Mouse (Mus musculus): Measurements from ENCODE around the gene Ston2. TPM values are rescaled to one million over a fixed set of nuclear protein-coding genes. Genes with fewer than 3 reads are reported as not detected.
"Not testable (repeated sequence)": the region's sequence is repeated elsewhere in the genome, so short reads cannot be mapped to it uniquely, and the experiment has no call there.

Gene Ston2
- total RNA-seq, 2 experiments from 2014 or later, result 56.7 to 69.9 TPM

DNA sequence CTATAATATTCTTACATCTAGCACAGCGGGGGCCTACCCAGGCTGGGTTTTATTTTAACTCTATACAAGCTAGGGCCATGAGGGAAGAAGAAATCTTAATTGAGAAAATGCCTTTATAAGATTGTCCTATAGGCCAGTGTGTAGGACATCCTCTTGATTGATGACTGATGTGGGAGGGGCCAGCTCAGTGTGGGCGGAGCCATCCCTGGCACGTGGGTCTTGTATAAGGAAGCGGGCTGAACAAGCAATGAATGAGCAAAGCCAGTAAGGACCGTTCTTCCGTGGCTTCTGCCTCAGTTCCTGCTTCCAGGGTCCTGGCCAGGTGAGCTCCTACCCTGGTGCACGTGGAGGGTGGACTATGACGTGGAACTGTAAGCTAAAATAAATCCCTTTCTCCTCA lies 5.1 kb upstream of the Ston2 start:
- DNase-seq (ENCODE audit: low spot score in 2 of 2), result no peak

DNA sequence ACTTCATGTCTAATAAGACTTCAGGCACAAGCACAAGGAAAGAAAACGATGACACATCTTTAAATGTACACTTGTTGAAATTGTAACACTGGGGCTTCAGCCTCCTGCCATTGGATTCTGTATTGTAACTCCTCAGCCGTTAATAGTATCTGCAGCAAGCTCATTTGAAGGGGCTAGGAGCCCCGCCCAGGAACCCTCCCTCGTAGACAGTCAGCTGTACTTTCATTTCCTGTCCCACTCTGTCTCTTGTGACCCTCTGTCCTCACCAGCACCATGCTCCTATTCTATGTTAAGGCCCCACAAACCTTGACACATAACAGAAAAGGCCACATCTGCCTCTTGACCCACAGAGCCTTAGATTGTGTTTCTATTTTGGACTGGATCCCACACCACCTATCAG lies 3.6 kb upstream of the Ston2 start:
- DNase-seq (ENCODE audit: low spot score in 2 of 2), result no peak

DNA sequence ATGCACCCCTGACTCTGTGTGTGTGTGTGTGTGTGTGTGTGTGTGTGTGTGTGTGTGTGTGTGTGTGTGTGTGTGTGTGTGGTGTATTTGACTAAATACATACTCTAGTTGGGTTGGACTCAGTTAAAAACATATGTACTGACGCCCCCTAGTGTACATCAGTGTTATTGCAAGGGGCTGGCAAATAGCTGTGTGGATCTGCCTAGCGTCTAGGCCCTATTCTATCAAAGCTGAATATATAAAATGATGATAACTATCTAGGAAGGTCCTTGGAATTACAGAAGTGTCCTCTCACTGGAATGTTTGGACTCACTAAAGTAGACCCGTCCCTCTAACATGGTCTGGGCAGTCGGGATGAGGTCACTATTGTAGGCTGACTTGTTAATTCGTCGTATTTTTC lies 1.6 kb upstream of the Ston2 start:
- peak in 1 of 2 experiments; percentile 52 for DNase-seq (ENCODE audit: low spot score in 2 of 2)

GRCm38 (mm10) chr12:91788446-91788845 lies 259 bp upstream of the Ston2 start:
- DNase-seq (ENCODE audit: low spot score in 2 of 2), result not testable (repeated sequence)

DNA sequence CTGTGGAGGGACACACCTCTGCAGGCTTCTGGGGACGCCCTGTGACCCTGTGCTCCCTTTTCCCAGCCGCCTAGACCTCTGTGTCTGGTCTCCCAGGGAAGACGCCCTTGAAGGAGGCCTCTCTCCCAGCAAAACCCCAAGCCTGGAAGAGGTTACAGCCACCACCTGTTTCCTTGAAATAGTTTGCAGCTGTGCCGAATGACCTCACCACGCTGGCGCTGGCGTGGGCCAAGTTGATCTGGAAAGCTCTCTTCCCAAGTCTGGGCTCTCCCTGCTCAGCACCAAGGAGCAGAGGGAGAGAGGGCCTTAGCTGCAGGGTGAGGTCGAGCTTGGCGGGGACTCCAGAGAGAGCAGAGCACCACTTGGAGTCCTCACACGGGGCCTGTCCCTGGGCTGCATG lies 1.8 kb downstream of the Ston2 start:
- peak; percentile 79 to 90 for DNase-seq (ENCODE audit: low spot score in 2 of 2)

DNA sequence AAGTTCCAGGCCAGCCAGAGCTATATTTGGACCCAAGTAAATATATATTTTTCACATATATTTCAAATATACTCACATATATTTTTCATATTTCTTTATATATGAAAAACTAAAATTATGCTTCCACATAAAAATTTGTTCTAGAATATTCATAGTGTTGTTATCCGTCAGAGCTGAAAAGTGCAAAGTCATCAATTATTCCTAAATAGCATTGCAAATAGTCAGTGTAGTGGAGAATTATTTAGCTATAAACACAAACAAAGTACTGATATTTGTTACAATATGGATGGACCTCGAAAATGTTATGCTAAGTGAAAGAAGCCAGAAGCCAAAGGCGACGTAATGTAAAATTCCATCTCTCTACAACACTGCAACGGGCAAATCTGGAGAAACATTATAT lies 6.8 kb downstream of the Ston2 start:
- no peak for DNase-seq (ENCODE audit: low spot score in 2 of 2)

- DNase-seq (ENCODE audit: low spot score in 2 of 2), result no peak
Observed at GRCm38 (mm10) chr12:91780531-91780930, 7.7 kb downstream of the Ston2 start.

DNA sequence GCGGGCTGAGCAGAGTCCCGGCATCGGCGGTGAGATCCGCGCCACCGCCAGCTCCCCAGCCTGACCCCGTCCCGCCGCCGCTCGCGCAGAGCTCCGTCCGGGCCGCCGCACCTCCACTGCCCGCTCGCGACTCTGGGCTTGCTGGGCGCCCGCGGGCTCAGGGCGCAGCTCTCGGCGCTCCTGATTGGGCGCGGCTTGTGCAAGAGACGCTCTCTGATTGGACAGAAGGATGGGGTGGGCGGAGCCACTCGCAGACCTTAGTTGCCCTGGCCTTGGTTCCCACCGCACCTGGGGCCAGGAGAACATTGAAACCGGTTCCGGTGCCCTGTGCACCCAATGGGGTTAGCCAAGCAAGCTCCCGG lies 9.2 kb downstream of the Ston2 start:
- peak; percentile 63 to 80 for DNase-seq (ENCODE audit: low spot score in 2 of 2)

DNA sequence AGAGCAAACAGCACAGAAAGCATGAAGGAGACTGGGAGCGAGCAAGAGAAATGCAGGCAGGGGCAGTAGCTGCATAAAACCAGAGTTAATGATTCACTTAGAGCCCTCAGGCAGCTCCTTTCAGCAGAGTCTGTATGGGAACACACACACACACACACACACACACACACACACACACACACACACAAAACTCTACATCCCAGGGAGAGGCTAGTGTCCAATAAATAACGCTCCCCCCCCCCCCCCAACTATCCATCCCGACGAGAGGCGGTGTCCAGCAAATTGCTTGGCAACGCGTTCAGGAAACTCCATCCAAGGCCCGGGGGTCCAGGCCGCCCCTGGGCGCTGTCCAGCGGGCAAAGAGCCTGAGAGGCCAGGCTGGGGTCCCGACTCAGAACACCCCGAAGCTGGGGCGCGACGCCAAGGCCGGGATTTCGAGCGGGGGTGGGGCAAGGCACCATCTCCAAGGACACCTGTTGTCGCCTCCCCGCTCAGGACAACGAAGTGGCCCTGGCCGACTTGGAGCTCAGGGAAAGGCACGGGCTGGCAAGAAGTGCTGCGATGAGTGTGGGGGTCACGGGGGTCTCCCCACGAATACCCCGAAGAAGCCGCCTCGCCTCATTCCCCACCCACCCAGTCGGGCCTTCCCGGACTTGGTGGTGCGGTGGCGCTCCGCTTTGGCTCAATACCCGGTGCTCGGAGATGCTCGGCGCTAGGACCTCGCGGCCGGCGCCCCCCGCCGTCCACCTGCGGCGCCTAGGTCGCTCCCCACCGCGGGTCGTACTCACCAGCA lies 9.8 kb downstream of the Ston2 start:
- peak; percentile 55 to 71 for DNase-seq (ENCODE audit: low spot score in 2 of 2)

DNA sequence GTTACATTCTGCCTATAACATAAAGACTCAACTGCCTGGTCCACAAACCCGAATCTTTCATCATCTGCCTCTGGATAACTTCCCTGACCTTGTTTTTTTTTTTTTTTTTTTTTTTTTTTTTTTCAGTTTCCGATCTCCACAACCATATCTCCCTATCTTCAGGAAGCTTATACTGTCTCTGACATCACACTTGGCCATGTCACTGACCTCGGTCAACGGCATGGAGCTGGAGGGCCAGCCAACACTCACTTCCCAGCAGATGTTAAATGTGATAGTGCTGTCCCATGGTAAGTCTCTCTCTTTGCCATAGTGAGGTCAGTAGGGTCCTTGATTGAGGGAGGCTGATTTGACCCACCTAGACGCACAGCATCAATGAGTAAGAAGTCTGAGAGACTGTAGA lies 11.8 kb downstream of the Ston2 start:
- DNase-seq (ENCODE audit: low spot score in 2 of 2), result no peak

DNA sequence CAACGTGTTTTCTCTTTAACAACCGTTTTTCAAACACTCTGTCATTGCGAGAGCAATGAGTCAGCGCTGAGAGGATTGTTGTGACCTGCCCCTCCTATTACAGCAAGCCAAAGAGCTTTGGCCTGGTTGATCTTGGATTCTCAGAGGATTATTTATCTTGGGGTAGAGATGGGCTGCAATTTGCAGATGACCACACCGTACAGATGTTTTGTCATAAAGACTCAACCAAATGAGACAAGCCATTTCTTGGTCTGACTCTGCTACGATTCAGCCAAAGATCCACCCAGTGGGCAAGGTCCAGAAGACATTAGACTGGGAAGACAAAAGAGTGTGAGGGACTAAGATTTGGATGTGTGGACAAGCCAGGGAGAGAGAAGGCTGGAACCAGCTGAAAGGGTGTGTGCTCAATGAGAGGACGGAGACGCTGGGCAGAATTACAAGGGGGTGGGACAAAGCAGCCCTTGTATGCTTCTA lies 13.3 kb downstream of the Ston2 start:
- DNase-seq (ENCODE audit: low spot score in 2 of 2), result peak in 1 of 2 experiments; percentile 61

DNA sequence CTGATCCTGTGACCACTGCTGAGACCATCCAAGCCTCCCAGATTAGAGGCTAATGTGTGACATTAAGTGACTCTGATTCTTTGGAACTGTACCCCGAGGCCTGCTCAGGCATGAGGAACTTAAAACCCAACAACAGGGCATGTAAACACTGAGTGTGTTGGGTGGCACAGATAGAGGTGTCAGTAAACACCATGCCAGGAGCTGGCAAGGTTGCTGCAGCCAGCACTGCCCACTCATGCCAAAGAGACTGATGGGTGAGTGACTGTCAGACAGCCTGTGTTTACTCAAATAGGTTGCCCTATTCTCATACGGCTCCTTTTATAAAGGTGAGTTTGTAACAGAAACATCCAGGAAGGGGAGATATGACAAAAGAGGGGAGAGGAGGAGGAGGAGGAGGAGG lies 19.3 kb downstream of the Ston2 start:
- DNase-seq (ENCODE audit: low spot score in 2 of 2), result no peak

DNA sequence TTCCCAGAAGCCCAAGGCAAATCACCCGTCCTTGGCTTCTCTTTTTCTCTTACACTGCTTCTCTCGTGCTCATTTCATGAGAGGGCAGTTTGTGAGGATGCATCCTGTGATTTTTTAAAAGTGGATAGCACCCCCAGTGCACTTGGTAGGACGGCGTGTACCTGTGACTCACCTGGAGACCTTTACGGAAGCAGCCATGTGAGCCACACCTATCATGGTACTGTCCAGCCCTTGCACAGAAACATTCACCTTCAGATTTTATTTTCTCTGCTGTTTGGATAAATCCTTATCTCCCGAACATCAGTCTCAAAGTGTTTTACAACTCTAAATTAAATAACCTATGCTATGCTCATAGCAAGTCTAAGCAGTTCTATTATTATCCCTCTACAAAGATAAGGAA lies 20.0 kb downstream of the Ston2 start:
- DNase-seq (ENCODE audit: low spot score in 2 of 2), result no peak

DNA sequence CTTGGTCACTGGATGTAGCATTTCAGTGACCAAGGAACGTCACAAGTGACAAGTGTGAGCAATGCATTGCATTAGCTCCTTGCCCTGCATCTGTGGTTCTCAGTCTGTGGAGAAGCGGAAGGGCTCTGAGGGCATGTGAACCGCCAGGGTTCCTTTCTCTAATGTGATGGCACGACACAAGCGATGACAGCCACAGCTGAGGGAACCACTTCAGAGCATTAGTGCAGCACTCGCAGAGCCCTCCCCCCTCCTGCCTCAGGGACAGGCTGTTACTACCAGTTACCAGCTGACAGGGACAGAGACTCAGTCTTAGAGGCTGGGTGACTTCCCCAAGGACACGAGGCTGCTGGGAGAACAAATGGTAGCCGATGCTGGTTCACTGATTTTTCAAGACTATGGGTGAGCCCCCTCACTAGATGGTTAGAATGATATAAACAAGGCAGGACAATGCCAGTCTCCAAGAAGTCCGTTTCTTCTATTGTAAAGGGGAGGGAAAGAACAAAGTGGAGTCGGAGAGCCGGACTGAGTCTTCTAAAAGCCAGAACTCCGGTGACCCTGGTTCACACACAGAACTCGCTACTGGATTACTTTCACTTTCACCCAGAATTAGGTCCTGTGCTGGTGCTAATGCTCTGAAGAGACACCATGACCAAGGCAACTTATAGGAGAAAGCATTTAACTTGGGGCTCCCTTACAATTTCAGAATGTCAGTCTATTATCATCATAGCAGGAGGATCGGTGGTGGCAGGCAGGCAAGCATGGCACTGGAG lies 21.7 kb downstream of the Ston2 start:
- peak in 1 of 2 experiments; percentile 45 for DNase-seq (ENCODE audit: low spot score in 2 of 2)

GRCm38 (mm10) chr12:91765504-91765903 lies 22.7 kb downstream of the Ston2 start:
- DNase-seq (ENCODE audit: low spot score in 2 of 2), result no peak

- DNase-seq (ENCODE audit: low spot score in 2 of 2), result no peak
Observed at GRCm38 (mm10) chr12:91765054-91765453, 23.1 kb downstream of the Ston2 start.

DNA sequence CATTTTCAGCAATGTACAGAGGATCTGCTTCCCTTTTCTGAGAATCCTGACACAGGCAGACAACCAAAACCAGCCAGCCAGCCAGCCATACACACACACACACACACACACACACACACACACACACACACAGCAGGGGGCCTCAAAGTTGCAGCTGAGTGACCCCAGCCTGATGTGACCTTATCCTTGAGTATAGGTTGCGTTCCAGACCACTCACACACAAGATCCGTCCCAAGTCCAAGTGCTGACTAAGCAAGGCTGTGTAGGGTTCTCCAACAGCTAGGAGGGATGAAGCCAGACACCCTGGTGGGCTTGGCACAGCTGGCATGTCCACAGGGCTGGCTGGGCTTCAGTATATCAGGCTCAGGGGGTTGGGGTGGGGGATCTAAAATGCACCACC lies 23.7 kb downstream of the Ston2 start:
- DNase-seq (ENCODE audit: low spot score in 2 of 2), result no peak

DNA sequence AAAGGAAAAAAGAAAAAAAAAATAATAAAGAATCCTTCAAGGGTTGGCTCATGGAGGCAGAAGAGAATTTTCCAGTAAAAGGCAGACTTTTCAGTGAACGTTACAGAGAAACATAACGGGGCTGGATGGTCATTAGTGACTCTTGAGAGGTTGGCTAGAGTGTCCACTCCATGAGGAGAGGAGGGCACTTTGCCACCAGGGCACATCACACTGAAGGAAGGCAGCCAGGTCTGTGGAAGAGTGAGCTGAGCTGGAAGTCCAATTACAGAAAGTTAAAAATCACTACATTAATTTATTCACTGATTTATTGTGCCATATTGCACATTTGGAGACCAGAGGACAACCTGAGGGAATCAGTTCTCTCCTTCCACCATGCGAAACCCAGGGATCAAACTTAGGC lies 28.4 kb downstream of the Ston2 start:
- no peak for DNase-seq (ENCODE audit: low spot score in 2 of 2)

- DNase-seq (ENCODE audit: low spot score in 2 of 2), result no peak
Observed at GRCm38 (mm10) chr12:91757854-91758562, 30.2 kb downstream of the Ston2 start.

DNA sequence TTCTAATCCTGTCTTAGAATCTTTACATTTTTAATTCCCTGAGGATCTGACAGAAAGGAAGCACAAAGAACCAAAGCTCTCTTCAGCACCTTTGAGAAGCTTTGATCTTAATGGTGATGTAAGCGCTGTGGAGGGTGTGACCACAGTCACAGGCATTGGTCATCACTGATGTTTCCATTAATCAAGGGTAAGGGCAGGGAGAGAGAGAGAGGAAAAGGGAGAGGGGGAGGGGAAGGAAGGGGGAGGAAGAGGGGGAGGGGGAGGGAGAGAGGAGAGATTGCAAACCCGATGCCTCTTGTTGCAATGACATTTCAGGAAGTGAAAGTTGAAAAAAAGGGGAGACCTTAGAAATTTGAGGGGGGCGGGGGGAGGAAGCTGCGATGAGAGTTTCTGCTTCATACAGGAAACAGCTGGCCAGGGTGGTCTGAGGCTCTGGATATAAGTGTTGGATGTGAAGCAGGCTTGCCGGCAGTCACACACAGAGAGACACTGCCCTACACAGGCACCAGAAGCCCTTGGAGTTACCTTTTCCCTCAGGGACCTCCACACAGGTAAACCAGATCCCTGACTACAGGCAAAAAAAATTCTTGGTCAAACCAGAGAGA lies 31.5 kb downstream of the Ston2 start:
- DNase-seq (ENCODE audit: low spot score in 2 of 2), result no peak

GRCm38 (mm10) chr12:91754606-91755005 lies 33.6 kb downstream of the Ston2 start:
- peak in 1 of 2 experiments; percentile 27 for DNase-seq (ENCODE audit: low spot score in 2 of 2)
